In the genomic region with DNA sequence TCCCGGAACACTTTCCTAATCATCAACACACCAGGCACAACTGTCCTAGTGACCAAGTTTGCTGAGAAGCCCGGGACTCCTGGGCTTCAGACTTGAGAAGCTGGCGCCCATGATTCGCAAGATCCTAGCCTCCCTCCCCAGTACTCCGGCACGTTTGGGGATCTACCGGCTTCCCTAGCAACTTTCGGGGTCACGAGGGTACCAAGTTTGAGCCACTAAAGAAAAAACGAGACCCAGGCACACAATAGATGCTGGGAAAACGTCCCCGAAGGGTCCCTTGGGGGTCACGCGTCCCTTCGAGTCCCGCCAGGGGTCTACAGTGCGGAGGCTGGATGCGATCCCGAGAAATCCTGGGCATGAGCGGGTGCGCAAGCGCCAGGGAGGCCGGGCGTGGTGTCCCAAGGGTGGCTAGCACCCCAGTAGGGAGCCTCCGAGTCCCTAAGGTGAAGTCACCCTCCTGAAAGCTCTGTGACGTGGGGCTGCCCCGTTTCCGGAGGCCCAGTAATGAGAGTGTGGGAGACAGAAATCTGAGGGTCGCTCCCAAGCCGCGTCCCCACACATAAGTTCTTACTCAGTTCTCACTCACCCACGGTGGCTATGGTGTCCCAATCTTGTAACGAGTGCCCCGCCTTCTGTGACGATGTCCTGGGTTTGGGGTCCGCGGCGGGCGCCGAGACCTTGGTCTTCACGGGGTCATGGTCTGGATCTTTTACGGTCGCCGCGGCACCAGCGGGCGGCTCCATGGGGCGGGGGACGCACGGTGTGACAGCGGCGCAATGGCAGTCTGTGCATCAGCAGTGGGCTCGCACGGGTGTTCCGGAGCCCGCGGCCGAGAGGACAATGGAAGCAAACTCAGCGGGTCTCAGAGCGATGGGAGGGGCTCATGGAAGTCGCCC, we compare ENCODE assay signal across 8 mouse cellular contexts. TPM values are rescaled to one million over a fixed set of nuclear protein-coding genes. Genes with fewer than 3 reads are reported as not detected.
DNase-seq lines count a peak whose midpoint lies in the region; ATAC-seq and TF ChIP-seq lines count a peak whose summit lies in the region.

No protein-coding gene starts in this region.

- peak overlapping the region; percentile 65 for H3K4me3 ChIP-seq in forebrain, embryonic 15.5 days
- H3K4me3 ChIP-seq in liver, postnatal 0 days (ENCODE audit: low read depth, low read length): peak overlapping the region; percentile 64
- H3K4me3 ChIP-seq in neural tube, embryonic 13.5 days: peak overlapping the region; percentile 66

- no peaks in the 10 kb centered on the region for H3K9me3 ChIP-seq in forebrain, embryonic 15.5 days
- H3K9me3 ChIP-seq in liver, postnatal 0 days (ENCODE audit: low read length): no peaks in the 10 kb centered on the region
- H3K9me3 ChIP-seq in neural tube, embryonic 13.5 days: no peaks in the 10 kb centered on the region

- WGBS in forebrain, embryonic 15.5 days: 16% methylated on average over 61 of the region's 61 CpGs
- 13% methylated on average over 51 of the region's 61 CpGs for whole genome bisulfite sequencing in liver, postnatal 0 days (ENCODE audit: insufficient replicate concordance)
- 19% methylated on average over 61 of the region's 61 CpGs for WGBS in neural tube, embryonic 13.5 days

- H3K27ac ChIP-seq in forebrain, embryonic 15.5 days (replicated peaks): peak overlapping the region; percentile 82
- 0 out of 2 replicates have a peak overlapping the region, but pooled peaks have one; percentile 44 for H3K27ac ChIP-seq in liver, postnatal 0 days (ENCODE audit: low read depth)
- H3K27ac ChIP-seq in neural tube, embryonic 13.5 days (replicated peaks): peak overlapping the region; percentile 76

- no peaks in the 10 kb centered on the region for H3K36me3 ChIP-seq in forebrain, embryonic 15.5 days
- H3K36me3 ChIP-seq in liver, postnatal 0 days (replicated peaks; ENCODE audit: insufficient read depth, low read length): no peaks in the 10 kb centered on the region
- H3K36me3 ChIP-seq in neural tube, embryonic 13.5 days: no peaks in the 10 kb centered on the region

- H3K27me3 ChIP-seq in forebrain, embryonic 15.5 days: no peaks in the 10 kb centered on the region
- H3K27me3 ChIP-seq in liver, postnatal 0 days (ENCODE audit: insufficient read depth, low read length): no peaks in the 10 kb centered on the region
- H3K27me3 ChIP-seq in neural tube, embryonic 13.5 days: no peaks in the 10 kb centered on the region

- DNase-seq in cerebellum, adult 11 months: peak; percentile 37
- DNase-seq in cerebellum, adult 9-10 months: no peak
- DNase-seq in brain, adult 2 months (ENCODE audit: low read depth, low spot score): peak; percentile 20
- peak; percentile 63 for DNase-seq in induced T-regulatory cell, adult 2 months (ENCODE audit: low read depth)
- peak; percentile 24 for DNase-seq in liver, postnatal 0 days

- peak; percentile 28 for ATAC-seq in CD4-positive, CD25-positive, alpha-beta regulatory T cell, adult 4 months
- ATAC-seq in forebrain, embryonic 15.5 days (replicated peaks): peak; percentile 83
- peak; percentile 57 for ATAC-seq in liver, postnatal 0 days
- ATAC-seq in neural tube, embryonic 13.5 days (ENCODE audit: low read depth): peak; percentile 82

- peak overlapping the region; percentile 56 for H3K4me2 ChIP-seq in forebrain, embryonic 15.5 days (replicated peaks)
- H3K4me2 ChIP-seq in liver, postnatal 0 days (ENCODE audit: low read depth, low read length): peak overlapping the region; percentile 79
- peak overlapping the region; percentile 58 for H3K4me2 ChIP-seq in neural tube, embryonic 13.5 days

- no peak for TF ChIP-seq EP300 in liver, postnatal 0 days (IDR thresholded peaks at IDR 0.05; ENCODE audit: low read depth)

- peak overlapping the region; percentile 64 for H3K9ac ChIP-seq in forebrain, embryonic 15.5 days (replicated peaks)
- peak overlapping the region; percentile 63 for H3K9ac ChIP-seq in liver, postnatal 0 days (replicated peaks)
- H3K9ac ChIP-seq in neural tube, embryonic 13.5 days: peak overlapping the region; percentile 78

- peaks cover 16% of the 10 kb centered on the region for H3K4me1 ChIP-seq in forebrain, embryonic 15.5 days
- no peaks in the 10 kb centered on the region for H3K4me1 ChIP-seq in liver, postnatal 0 days (ENCODE audit: insufficient read depth)
- peaks cover 22% of the 10 kb centered on the region for H3K4me1 ChIP-seq in neural tube, embryonic 13.5 days (replicated peaks)

- TF ChIP-seq CTCF in liver, postnatal 0 days (IDR thresholded peaks at IDR 0.05; ENCODE audit: low read depth): no peak

RNA-seq across cellular contexts. Expression of gene Prkx, which starts 0.9 kb away (rescaled TPM):
- polyA plus RNA-seq in CD4-positive, CD25-positive, alpha-beta regulatory T cell, adult 4 months (2017; shearing (Covaris generic)): 10 to 100 TPM; 23.0 to 25.3 TPM
- 36.0 and 36.2 TPM in 2 replicates for polyA plus RNA-seq in forebrain, embryonic 15.5 days (2015; fragmentation: Nextera tagmentation; extraction: Ambion mirVana)
- polyA plus RNA-seq in liver, postnatal 0 days (2015; fragmentation: Nextera tagmentation; extraction: Ambion mirVana): 1.4 and 2.0 TPM in 2 replicates
- 31.1 and 31.8 TPM in 2 replicates for polyA plus RNA-seq in neural tube, embryonic 13.5 days (2015; fragmentation: Nextera tagmentation; extraction: Ambion mirVana)

RNA-seq across cellular contexts. Expression of gene Pbsn, which starts 58.2 kb away (rescaled TPM):
- polyA plus RNA-seq in CD4-positive, CD25-positive, alpha-beta regulatory T cell, adult 4 months (2017; shearing (Covaris generic)): not detected
- polyA plus RNA-seq in forebrain, embryonic 15.5 days (2015; fragmentation: Nextera tagmentation; extraction: Ambion mirVana): not detected in 2 replicates
- polyA plus RNA-seq in liver, postnatal 0 days (2015; fragmentation: Nextera tagmentation; extraction: Ambion mirVana): not detected in 2 replicates
- not detected in 2 replicates for polyA plus RNA-seq in neural tube, embryonic 13.5 days (2015; fragmentation: Nextera tagmentation; extraction: Ambion mirVana)

Comparison
In these comparisons a context has a peak if more than half of its experiments do, and no peak if none do; other contexts are left out.
1. ATAC-seq: peak in every context shown above with its lines; median percentile 83 in forebrain, embryonic 15.5 days; 82 in neural tube, embryonic 13.5 days; 57 in liver, postnatal 0 days; 28 in CD4-positive, CD25-positive, alpha-beta regulatory T cell, adult 4 months.